Mouse (Mus musculus) olfactory bulb, adult 2 months (tissue): ENCODE measurements around the gene Gm525. TPM values are rescaled to one million over a fixed set of nuclear protein-coding genes. Genes with fewer than 3 reads are reported as not detected.
A peak's percentile ranks its signal among the peaks of the same experiment; 100 is the strongest.

Source experiments
- H3K27ac ChIP-seq: fragments of 200-500 bp; 2 replicates; pipeline ENCODE4 v1.5.1; 2012; ENCODE audit warnings: low read depth, low read length; ENCODE audit not compliant: insufficient read depth
- H3K4me1 ChIP-seq: fragments of 200-500 bp; 2 replicates; pipeline ENCODE4 v1.6.1; 2012; ENCODE audit warnings: low read length; ENCODE audit not compliant: control insufficient read depth, insufficient read depth
- H3K4me3 ChIP-seq: fragments of 200-500 bp; 2 replicates; pipeline ENCODE4 v1.5.1; 2012; ENCODE audit warnings: mild to moderate bottlenecking, low read depth, low read length, moderate library complexity; ENCODE audit not compliant: insufficient read depth
- CTCF ChIP-seq: fragments of 200-500 bp; IDR thresholded peaks from 2 replicates; pipeline ENCODE4 v1.5.1; 2012; ENCODE audit warnings: low read depth, mild to moderate bottlenecking, low read length, moderate library complexity; ENCODE audit not compliant: insufficient read depth
- POLR2A ChIP-seq: fragments of 200-500 bp; IDR thresholded peaks from 2 replicates; pipeline ENCODE4 v1.6.1; 2012; ENCODE audit warnings: mild to moderate bottlenecking, low read depth, low read length, moderate library complexity; ENCODE audit not compliant: insufficient read depth
- WGBS: fragments of 180-500 bp; shearing (Covaris S2); methylation state at CpG from one replicate; pipeline ENCODE4 v1.1.7; 2018; 5-methylcytosine and 5-hydroxymethylcytosine counted together
- polyA plus RNA-seq: library from polyadenylated mRNA; stranded (reverse); fragments of >200 nt; gene quantifications from 2 replicates; pipeline ENCODE4 v1.2.4, GENCODE M21; 2012; ENCODE audit warnings: low replicate concordance; ENCODE audit not compliant: missing spikeins, insufficient read depth, insufficient read length

The Gm525 gene
- polyA plus RNA-seq, 1 experiment, result not detected

DNA sequence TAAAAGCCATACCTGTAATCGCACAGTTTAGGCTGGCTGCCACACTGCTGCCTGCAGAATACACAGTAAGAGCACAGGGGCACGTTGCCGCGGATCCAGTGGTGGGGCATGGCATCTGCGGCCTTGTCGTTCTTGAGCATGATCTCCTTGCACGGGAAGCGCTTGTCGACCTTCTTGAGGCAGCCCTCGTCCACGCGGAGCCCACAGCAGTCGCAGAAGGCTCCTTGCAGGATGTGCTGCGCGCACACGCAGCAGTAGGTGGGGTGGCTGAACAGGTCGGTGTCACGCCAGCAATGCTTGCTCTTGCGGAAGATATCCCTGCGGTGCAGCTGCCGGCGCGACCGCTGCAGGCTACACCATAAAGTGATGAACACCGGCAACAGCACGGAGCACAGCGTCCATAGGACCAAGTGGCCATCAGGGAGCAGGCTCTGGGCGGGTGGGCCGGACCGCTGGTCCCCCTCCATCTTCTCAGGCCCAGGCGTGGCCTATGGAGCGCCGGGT is 13.7 kb upstream of the Gm525 start:
- Histone ChIP-seq H3K4me1 (peaks cover 11% of the 10 kb centered on the region; the same call in 1 of the 2 replicates), H3K4me3 (peak overlapping the region; percentile 71), H3K27ac (0 out of 2 replicates have a peak overlapping the region, but pooled peaks have one; percentile 3)
- no peak for TF ChIP-seq POLR2A
- no peak for TF ChIP-seq CTCF
- under 1% methylated on average over 33 of the region's 33 CpGs for WGBS

DNA sequence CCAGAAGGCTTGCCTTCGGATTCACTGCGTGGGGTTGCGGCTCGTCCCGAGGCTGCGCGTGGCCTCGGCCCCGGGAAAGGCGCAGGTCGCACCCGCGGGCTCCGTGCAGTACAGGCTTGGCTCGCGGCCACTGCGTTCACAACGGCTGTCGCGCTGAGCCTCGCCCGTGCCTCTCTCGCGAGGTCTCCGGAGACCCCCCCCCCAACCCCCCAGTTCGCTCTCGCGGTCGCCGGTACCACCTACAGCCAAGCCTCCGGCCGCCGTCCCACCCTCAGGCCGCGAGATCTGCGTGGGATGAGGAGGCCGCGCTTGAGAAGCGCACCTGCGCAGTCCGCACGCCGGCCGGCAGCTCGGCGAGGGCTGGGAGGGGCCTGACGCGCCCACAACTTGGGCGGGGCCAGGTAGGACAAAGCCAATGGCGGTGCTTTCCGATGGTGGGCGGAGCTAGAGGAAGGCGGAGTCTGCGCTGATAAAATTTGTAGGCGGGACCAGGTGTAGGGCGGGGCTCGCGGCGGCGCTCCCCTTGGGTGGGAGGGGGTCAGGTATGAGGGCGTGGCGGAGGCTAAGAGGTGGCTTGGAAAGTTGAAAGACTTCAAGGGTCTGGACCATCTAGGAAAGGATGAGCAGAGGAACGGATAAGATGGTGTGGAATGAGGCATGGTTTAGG is 13.1 kb upstream of the Gm525 start:
- under 1% methylated on average over 62 of the region's 63 CpGs for WGBS
- TF ChIP-seq CTCF (no peak), POLR2A (peak; percentile 77)
- Histone ChIP-seq H3K4me1 (peaks cover 9% of the 10 kb centered on the region; the same call in 1 of the 2 replicates), H3K4me3 (peak overlapping the region; percentile 71), H3K27ac (0 out of 2 replicates have a peak overlapping the region, but pooled peaks have one; percentile 3)

DNA sequence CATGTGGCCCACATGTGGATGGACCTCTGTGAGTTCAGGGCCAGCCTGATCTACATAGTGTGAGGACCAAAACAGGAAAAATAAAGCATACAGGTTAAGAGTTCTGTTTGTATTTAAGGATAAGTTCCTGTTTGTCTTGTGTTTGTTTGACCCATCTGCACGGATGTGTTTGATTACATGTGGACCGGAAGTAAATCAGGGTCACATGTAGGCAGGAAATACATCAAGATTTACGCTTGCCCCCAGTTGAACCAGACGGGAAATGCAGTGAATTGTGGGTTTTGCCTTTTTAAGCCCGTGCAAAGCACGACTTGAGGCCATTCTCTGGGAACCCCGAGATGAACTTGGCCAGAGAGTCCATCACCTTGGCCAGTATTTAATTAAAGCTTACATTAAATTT is 12.3 kb upstream of the Gm525 start:
- Histone ChIP-seq H3K4me3 (no peak overlapping the region), H3K4me1 (peaks cover 7% of the 10 kb centered on the region; the same call in 1 of the 2 replicates), H3K27ac (no peak overlapping the region)
- TF ChIP-seq CTCF, result no peak
- no peak for TF ChIP-seq POLR2A
- 82% methylated on average over 7 of the region's 7 CpGs for WGBS

DNA sequence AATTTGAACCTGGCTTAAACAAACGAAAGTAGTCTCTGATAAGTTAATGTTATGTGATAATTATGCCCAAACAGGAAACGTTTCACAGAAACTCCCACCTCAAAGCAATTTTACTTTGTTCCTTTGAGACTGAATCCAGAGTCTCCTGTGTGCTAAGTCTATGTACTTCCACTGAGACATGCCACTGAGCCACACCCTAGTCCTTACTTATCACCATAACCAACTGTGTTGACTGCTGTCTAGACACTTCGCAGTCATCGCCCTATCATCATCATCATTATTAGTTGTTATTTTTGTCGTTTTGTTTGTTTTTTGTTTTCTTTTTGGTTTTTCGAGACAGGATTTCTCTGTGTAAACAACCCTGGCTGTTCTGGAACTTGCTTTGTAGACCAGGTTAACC is 9.3 kb upstream of the Gm525 start:
- 77% methylated on average over 6 of the region's 6 CpGs for WGBS
- Histone ChIP-seq H3K27ac (no peak overlapping the region), H3K4me3 (no peak overlapping the region), H3K4me1 (no peaks in the 10 kb centered on the region)
- TF ChIP-seq CTCF (no peak), POLR2A (no peak)

DNA sequence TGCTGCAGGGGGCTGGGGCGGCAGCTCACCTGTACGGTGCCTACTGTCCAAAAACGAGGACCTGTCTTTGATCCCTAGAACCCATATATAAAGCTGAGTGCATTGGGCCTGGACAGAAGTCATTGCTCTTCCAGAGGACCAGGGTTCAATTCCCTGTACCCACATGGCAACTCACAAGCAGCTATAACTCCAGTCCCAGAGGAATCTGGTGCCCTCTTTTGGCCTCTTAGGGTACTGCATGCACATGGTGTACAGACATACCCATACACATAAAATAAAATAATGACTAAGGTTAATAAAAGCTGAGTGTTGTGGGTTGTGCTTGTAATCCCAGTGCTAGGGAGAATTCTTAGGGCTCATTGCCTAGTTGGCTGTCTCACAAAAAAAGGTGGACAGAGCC is 8.3 kb upstream of the Gm525 start:
- WGBS, result 96% methylated on average over 3 of the region's 3 CpGs
- TF ChIP-seq CTCF, result no peak
- no peak for TF ChIP-seq POLR2A

GRCm38 (mm10) chr11:89066126-89066525 is 7.5 kb upstream of the Gm525 start:
- no peak overlapping the region for H3K27ac ChIP-seq
- 94% methylated on average over 6 of the region's 6 CpGs for WGBS
- no peaks in the 10 kb centered on the region for H3K4me1 ChIP-seq
- no peak overlapping the region for H3K4me3 ChIP-seq
- no peak for TF ChIP-seq POLR2A
- TF ChIP-seq CTCF, result no peak

More for the DNA sequence above, 8.3 kb upstream of the Gm525 start:
- Histone ChIP-seq H3K27ac (no peak overlapping the region), H3K4me1 (no peaks in the 10 kb centered on the region), H3K4me3 (no peak overlapping the region)

- H3K4me3 ChIP-seq, result no peak within 1 kb of the TSS; the same call in 1 of the 2 replicates
- no peak for TF ChIP-seq CTCF
- TF ChIP-seq POLR2A, result no peak
These were observed 6.9 kb upstream of the Gm525 start, which contains the start of gene Dgke for GRCm38 (mm10) chr11:89066750-89067149. Gene Dgke, minus strand, starts transcription at chr11:89066850.

GRCm38 (mm10) chr11:89067301-89067822 is 6.3 kb upstream of the Gm525 start:
- TF ChIP-seq POLR2A (no peak), CTCF (no peak)
- H3K27ac ChIP-seq, result no peak overlapping the region
- H3K4me1 ChIP-seq, result no peaks in the 10 kb centered on the region
- no peak overlapping the region; the same call in 1 of the 2 replicates for H3K4me3 ChIP-seq
- 84% methylated on average over 6 of the region's 6 CpGs for WGBS

More at GRCm38 (mm10) chr11:89066750-89067149, 6.9 kb upstream of the Gm525 start, which contains the start of gene Dgke:
- H3K27ac ChIP-seq, result no peak within 1 kb of the TSS
- no peaks in the 10 kb centered on the region for H3K4me1 ChIP-seq
- WGBS, result 100% methylated on average over 1 of the region's 1 CpGs

GRCm38 (mm10) chr11:89067871-89068490 is 5.7 kb upstream of the Gm525 start:
- 79% methylated on average over 11 of the region's 11 CpGs for WGBS
- no peaks in the 10 kb centered on the region for H3K4me1 ChIP-seq
- no peak for TF ChIP-seq POLR2A
- TF ChIP-seq CTCF, result no peak
- H3K27ac ChIP-seq, result no peak overlapping the region
- no peak overlapping the region for H3K4me3 ChIP-seq
